Mouse (Mus musculus) midbrain, embryonic 11.5 days (tissue): ENCODE measurements at regions not wholly inside any gene's neighbourhood (a gene's known extent, or its start where the extent isn't known, plus 50 kb on each side); places are given as distances from the start of the nearest gene placed in this dataset.
A peak's percentile ranks its signal among the peaks of the same experiment; 100 is the strongest.

ENCODE experiments used
- ATAC-seq: fragments of 200-750 bp; cut with Nextera tagmentation; 2 replicates; pipeline ENCODE4 v1.8.0; 2017; ENCODE audit warnings: moderate TSS enrichment, moderate library complexity; ENCODE audit not compliant: low FRiP score
- DNase-seq: peaks from one replicate; pipeline ENCODE4 v3.0.0; 2015; ENCODE audit warnings: low spot score; ENCODE audit errors: missing footprints
- H3K27ac ChIP-seq: fragments of 300-500 bp; sonication (generic); 2 replicates; pipeline ENCODE4 v1.5.1; 2014; ENCODE audit warnings: low read depth, low read length
- H3K27me3 ChIP-seq: fragments of 300-500 bp; sonication (generic); 2 replicates; pipeline ENCODE4 v1.6.1; 2014; ENCODE audit warnings: mild to moderate bottlenecking, low read length, moderate library complexity, mixed read lengths; ENCODE audit not compliant: control insufficient read depth, insufficient read depth
- H3K36me3 ChIP-seq: fragments of 300-500 bp; sonication (generic); 2 replicates; pipeline ENCODE4 v1.6.1; 2014; ENCODE audit warnings: mild to moderate bottlenecking, low read length, moderate library complexity, mixed read lengths; ENCODE audit not compliant: control insufficient read depth, insufficient read depth
- H3K4me1 ChIP-seq: fragments of 300-500 bp; sonication (generic); 2 replicates; pipeline ENCODE4 v1.6.1; 2014; ENCODE audit warnings: low read length; ENCODE audit not compliant: control insufficient read depth, insufficient read depth
- H3K4me2 ChIP-seq: fragments of 300-500 bp; sonication (generic); 2 replicates; pipeline ENCODE4 v1.6.1; 2014; ENCODE audit warnings: mild to moderate bottlenecking, moderate library complexity
- H3K4me3 ChIP-seq: fragments of 300-500 bp; sonication (generic); 2 replicates; pipeline ENCODE4 v1.5.1; 2014; ENCODE audit warnings: low read depth, low read length
- H3K9ac ChIP-seq: fragments of 300-500 bp; sonication (generic); 2 replicates; pipeline ENCODE4 v1.6.1; 2014; ENCODE audit warnings: low read length
- H3K9me3 ChIP-seq: fragments of 300-500 bp; sonication (generic); 2 replicates; pipeline ENCODE4 v1.6.1; 2016; ENCODE audit warnings: low read length; ENCODE audit not compliant: control insufficient read depth
- WGBS: fragments of 180-500 bp; shearing (Covaris S2); extraction: QIAGEN DNeasy Blood & Tissue Kit; methylation state at CpG from one replicate; pipeline ENCODE4 v1.1.7; 2014; 5-methylcytosine and 5-hydroxymethylcytosine counted together

- DNase-seq (peak; percentile 54), ATAC-seq (no peak)
- Histone ChIP-seq H3K27ac (no peak overlapping the region), H3K4me1 (peaks cover 7% of the 10 kb centered on the region), H3K36me3 (no peaks in the 10 kb centered on the region), H3K27me3 (peaks cover 11% of the 10 kb centered on the region), H3K9ac (no peak overlapping the region), H3K9me3 (no peaks in the 10 kb centered on the region), H3K4me3 (no peak overlapping the region), H3K4me2 (no peak overlapping the region)
- WGBS, result 94% methylated on average over 3 of the region's 3 CpGs
These were observed 408.9 kb downstream of the H2al1j start for GRCm38 (mm10) chrX:11736481-11736880.

GRCm38 (mm10) chrX:11739565-11739964, 411.9 kb downstream of the H2al1j start:
- WGBS, result 67% methylated on average over 7 of the region's 7 CpGs
- peak; percentile 44 for DNase-seq
- Histone ChIP-seq H3K9me3 (no peaks in the 10 kb centered on the region), H3K27me3 (peaks cover 8% of the 10 kb centered on the region), H3K4me1 (peaks cover 7% of the 10 kb centered on the region), H3K36me3 (no peaks in the 10 kb centered on the region), H3K4me3 (no peak overlapping the region), H3K4me2 (no peak overlapping the region), H3K27ac (no peak overlapping the region), H3K9ac (no peak overlapping the region)
- ATAC-seq, result no peak; the same call in 1 of the 2 replicates

- Histone ChIP-seq H3K27ac (no peak overlapping the region), H3K9me3 (no peaks in the 10 kb centered on the region), H3K4me3 (no peak overlapping the region), H3K27me3 (no peaks in the 10 kb centered on the region), H3K4me2 (no peak overlapping the region), H3K4me1 (no peaks in the 10 kb centered on the region), H3K9ac (no peak overlapping the region), H3K36me3 (no peaks in the 10 kb centered on the region)
- DNase-seq (peak; percentile 78), ATAC-seq (no peak)
- 12% methylated on average over 3 of the region's 3 CpGs for WGBS
These were observed 414.2 kb downstream of the Bcor start for GRCm38 (mm10) chrX:11745911-11746310.

- whole genome bisulfite sequencing, result 82% methylated on average over 4 of the region's 4 CpGs
- H3K36me3 ChIP-seq, result no peaks in the 10 kb centered on the region
- peak; percentile 28 for DNase-seq
- no peak overlapping the region for H3K4me3 ChIP-seq
- H3K9me3 ChIP-seq, result no peaks in the 10 kb centered on the region
- H3K27me3 ChIP-seq, result no peaks in the 10 kb centered on the region
- no peak for ATAC-seq
- no peak overlapping the region for H3K27ac ChIP-seq
- no peaks in the 10 kb centered on the region for H3K4me1 ChIP-seq
- no peak overlapping the region for H3K4me2 ChIP-seq
- H3K9ac ChIP-seq, result no peak overlapping the region
These were observed 412.6 kb downstream of the Bcor start for GRCm38 (mm10) chrX:11747386-11748121.

GRCm38 (mm10) chrX:11748278-11748677, 411.9 kb downstream of the Bcor start:
- H3K4me2 ChIP-seq, result no peak overlapping the region
- H3K27me3 ChIP-seq, result no peaks in the 10 kb centered on the region
- no peaks in the 10 kb centered on the region for H3K36me3 ChIP-seq
- H3K9ac ChIP-seq, result no peak overlapping the region
- no peak overlapping the region for H3K27ac ChIP-seq
- ATAC-seq (no peak), DNase-seq (peak; percentile 21)
- no peak overlapping the region for H3K4me3 ChIP-seq
- no peaks in the 10 kb centered on the region for H3K9me3 ChIP-seq
- H3K4me1 ChIP-seq, result no peaks in the 10 kb centered on the region
- WGBS, result 51% methylated on average over 4 of the region's 4 CpGs

GRCm38 (mm10) chrX:11752513-11752912, 407.6 kb downstream of the Bcor start:
- peak; percentile 81 for DNase-seq
- no peaks in the 10 kb centered on the region for H3K4me1 ChIP-seq
- no peak for ATAC-seq
- no peaks in the 10 kb centered on the region for H3K27me3 ChIP-seq
- H3K4me2 ChIP-seq, result no peak overlapping the region
- no peaks in the 10 kb centered on the region for H3K36me3 ChIP-seq
- H3K9ac ChIP-seq, result no peak overlapping the region
- H3K27ac ChIP-seq, result no peak overlapping the region
- no peaks in the 10 kb centered on the region for H3K9me3 ChIP-seq
- 61% methylated on average over 5 of the region's 5 CpGs for WGBS
- no peak overlapping the region for H3K4me3 ChIP-seq

- no peak for ATAC-seq
- no peak overlapping the region for H3K4me2 ChIP-seq
- 30% methylated on average over 13 of the region's 13 CpGs for WGBS
- H3K4me1 ChIP-seq, result no peaks in the 10 kb centered on the region
- H3K36me3 ChIP-seq, result no peaks in the 10 kb centered on the region
- H3K27me3 ChIP-seq, result no peaks in the 10 kb centered on the region
- H3K27ac ChIP-seq, result no peak overlapping the region
- peak; percentile 79 for DNase-seq
- no peak overlapping the region for H3K9ac ChIP-seq
- H3K4me3 ChIP-seq, result no peak overlapping the region
- no peaks in the 10 kb centered on the region for H3K9me3 ChIP-seq
These were observed 407.1 kb downstream of the Bcor start for GRCm38 (mm10) chrX:11752973-11753590.

GRCm38 (mm10) chrX:11755046-11755445, 405.1 kb downstream of the Bcor start:
- no peak overlapping the region for H3K4me2 ChIP-seq
- no peak overlapping the region for H3K4me3 ChIP-seq
- 90% methylated on average over 2 of the region's 2 CpGs for WGBS
- ATAC-seq, result no peak
- no peaks in the 10 kb centered on the region for H3K36me3 ChIP-seq
- no peaks in the 10 kb centered on the region for H3K4me1 ChIP-seq
- no peak overlapping the region for H3K9ac ChIP-seq
- H3K9me3 ChIP-seq, result no peaks in the 10 kb centered on the region
- H3K27ac ChIP-seq, result no peak overlapping the region
- no peaks in the 10 kb centered on the region for H3K27me3 ChIP-seq
- peak; percentile 56 for DNase-seq

GRCm38 (mm10) chrX:11763351-11764082, 396.6 kb downstream of the Bcor start:
- Histone ChIP-seq H3K27me3 (no peaks in the 10 kb centered on the region), H3K9me3 (no peaks in the 10 kb centered on the region), H3K36me3 (no peaks in the 10 kb centered on the region), H3K4me3 (no peak overlapping the region), H3K4me1 (no peaks in the 10 kb centered on the region), H3K9ac (no peak overlapping the region), H3K27ac (no peak overlapping the region), H3K4me2 (no peak overlapping the region)
- no peak for ATAC-seq
- peak; percentile 17 for DNase-seq
- WGBS, result 78% methylated on average over 17 of the region's 17 CpGs
